Mouse (Mus musculus): ENCODE measurements around the gene H2-M10.1. TPM values are rescaled to one million over a fixed set of nuclear protein-coding genes. Genes with fewer than 3 reads are reported as not detected.
"Not testable (repeated sequence)": the region's sequence is repeated elsewhere in the genome, so short reads cannot be mapped to it uniquely, and the experiment has no call there.

The H2-M10.1 gene
- polyA plus RNA-seq, 1 experiment: not detected

DNA sequence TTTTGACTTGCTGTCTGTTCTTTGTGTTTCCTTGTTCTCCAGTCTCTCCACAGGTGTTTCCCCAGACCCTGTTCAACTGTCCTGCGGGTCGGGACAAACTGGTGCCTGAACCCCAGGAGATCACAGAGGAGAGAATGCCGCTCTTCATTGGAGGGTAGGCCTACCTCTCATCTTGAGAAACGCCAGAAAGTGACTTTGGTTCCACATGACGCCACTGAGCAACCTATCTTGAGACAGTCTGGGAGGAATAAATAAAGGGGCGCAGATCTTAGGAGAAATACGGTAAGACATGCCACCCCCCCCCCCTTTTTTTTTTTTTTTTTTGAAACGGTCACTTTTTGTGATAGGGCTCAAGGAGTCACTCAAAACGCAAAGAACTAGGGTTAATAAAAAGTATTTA is 11.4 kb downstream of the H2-M10.1 start:
- peak; percentile 44 to 55 for DNase-seq
- TF ChIP-seq CTCF (IDR thresholded peaks at IDR 0.05; ENCODE audit: borderline replicate concordance, insufficient read depth, low read depth, low read length) (no peak), POLR2A (IDR thresholded peaks at IDR 0.05; ENCODE audit: borderline replicate concordance, insufficient read depth, low read length) (no peak)
- Histone ChIP-seq H3K4me3 (replicated peaks; ENCODE audit: insufficient read depth, low read depth, low read length) (peak overlapping the region; percentile 85), H3K27me3 (ENCODE audit: control insufficient read depth, insufficient read depth, low read length) (no peaks in the 10 kb centered on the region), H3K27ac (ENCODE audit: insufficient read depth, low read length) (no peak overlapping the region), H3K4me1 (ENCODE audit: control insufficient read depth, insufficient read depth, low read length) (no peaks in the 10 kb centered on the region)
- WGBS: 2% methylated on average over 9 of the region's 9 CpGs

GRCm38 (mm10) chr17:36309293-36309692 is 16.7 kb downstream of the H2-M10.1 start:
- WGBS: 52% methylated on average over 1 of the region's 1 CpGs
- no peak for DNase-seq
- H3K27me3 ChIP-seq (ENCODE audit: control insufficient read depth, insufficient read depth, low read length): no peaks in the 10 kb centered on the region
- H3K4me3 ChIP-seq (replicated peaks; ENCODE audit: insufficient read depth, low read depth, low read length): no peak overlapping the region
- no peak overlapping the region for H3K27ac ChIP-seq (ENCODE audit: insufficient read depth, low read length)
- TF ChIP-seq CTCF (IDR thresholded peaks at IDR 0.05; ENCODE audit: borderline replicate concordance, insufficient read depth, low read depth, low read length) (no peak), POLR2A (IDR thresholded peaks at IDR 0.05; ENCODE audit: borderline replicate concordance, insufficient read depth, low read length) (no peak)
- H3K4me1 ChIP-seq (ENCODE audit: control insufficient read depth, insufficient read depth, low read length): no peaks in the 10 kb centered on the region

DNA sequence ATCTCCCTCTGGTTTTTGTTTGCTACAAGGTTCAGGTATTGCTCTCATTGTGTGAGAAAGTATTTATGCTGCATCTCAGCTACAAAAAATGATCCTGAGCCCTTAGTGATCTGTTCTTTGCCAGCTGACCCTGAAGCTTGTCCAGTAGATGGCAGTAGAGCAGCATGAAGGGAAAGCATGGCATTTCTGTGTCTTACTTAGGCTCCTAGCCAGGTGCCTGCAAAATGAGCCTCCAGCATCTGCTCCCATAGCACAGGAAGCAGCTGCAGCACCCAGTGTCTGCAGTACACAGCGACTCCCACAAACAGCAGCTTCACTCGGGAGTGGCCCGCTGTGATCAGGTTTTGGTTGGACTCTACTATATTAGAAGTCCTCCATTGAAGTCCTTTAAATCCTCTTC is 17.1 kb downstream of the H2-M10.1 start:
- peak; percentile 76 to 83 for DNase-seq
- WGBS: 0% methylated on average over 3 of the region's 3 CpGs
- not testable (repeated sequence) for H3K4me1 ChIP-seq (ENCODE audit: control insufficient read depth, insufficient read depth, low read length); H3K27ac ChIP-seq (ENCODE audit: insufficient read depth, low read length); H3K4me3 ChIP-seq (replicated peaks; ENCODE audit: insufficient read depth, low read depth, low read length); H3K27me3 ChIP-seq (ENCODE audit: control insufficient read depth, insufficient read depth, low read length)
- peak; percentile 68 for TF ChIP-seq CTCF (IDR thresholded peaks at IDR 0.05; ENCODE audit: borderline replicate concordance, insufficient read depth, low read depth, low read length)

- Histone ChIP-seq H3K4me3 (replicated peaks; ENCODE audit: insufficient read depth, low read depth, low read length) (no peak within 1 kb of the TSS), H3K27me3 (ENCODE audit: control insufficient read depth, insufficient read depth, low read length) (no peaks in the 10 kb centered on the region)
- TF ChIP-seq POLR2A (IDR thresholded peaks at IDR 0.05; ENCODE audit: borderline replicate concordance, insufficient read depth, low read length): no peak
- no peak for TF ChIP-seq CTCF (IDR thresholded peaks at IDR 0.05; ENCODE audit: borderline replicate concordance, insufficient read depth, low read depth, low read length)
Measured at GRCm38 (mm10) chr17:36286390-36286789, 39.6 kb downstream of the H2-M10.1 start, which contains the start of gene H2-M10.2. H2-M10.2 (minus strand) TSS chr17:36286490.

GRCm38 (mm10) chr17:36281521-36282245 is 44.3 kb downstream of the H2-M10.1 start:
- Histone ChIP-seq H3K27ac (ENCODE audit: insufficient read depth, low read length) (no peak overlapping the region), H3K4me3 (replicated peaks; ENCODE audit: insufficient read depth, low read depth, low read length) (no peak overlapping the region), H3K27me3 (ENCODE audit: control insufficient read depth, insufficient read depth, low read length) (no peaks in the 10 kb centered on the region), H3K4me1 (ENCODE audit: control insufficient read depth, insufficient read depth, low read length) (no peaks in the 10 kb centered on the region)
- DNase-seq: no peak
- TF ChIP-seq CTCF (IDR thresholded peaks at IDR 0.05; ENCODE audit: borderline replicate concordance, insufficient read depth, low read depth, low read length): no peak
- no peak for TF ChIP-seq POLR2A (IDR thresholded peaks at IDR 0.05; ENCODE audit: borderline replicate concordance, insufficient read depth, low read length)
- WGBS: 94% methylated on average over 4 of the region's 4 CpGs

More at GRCm38 (mm10) chr17:36286390-36286789, 39.6 kb downstream of the H2-M10.1 start, which contains the start of gene H2-M10.2:
- 84% methylated on average over 2 of the region's 2 CpGs for WGBS
- DNase-seq: no peak
- no peaks in the 10 kb centered on the region for H3K4me1 ChIP-seq (ENCODE audit: control insufficient read depth, insufficient read depth, low read length)
- no peak within 1 kb of the TSS for H3K27ac ChIP-seq (ENCODE audit: insufficient read depth, low read length)

DNA sequence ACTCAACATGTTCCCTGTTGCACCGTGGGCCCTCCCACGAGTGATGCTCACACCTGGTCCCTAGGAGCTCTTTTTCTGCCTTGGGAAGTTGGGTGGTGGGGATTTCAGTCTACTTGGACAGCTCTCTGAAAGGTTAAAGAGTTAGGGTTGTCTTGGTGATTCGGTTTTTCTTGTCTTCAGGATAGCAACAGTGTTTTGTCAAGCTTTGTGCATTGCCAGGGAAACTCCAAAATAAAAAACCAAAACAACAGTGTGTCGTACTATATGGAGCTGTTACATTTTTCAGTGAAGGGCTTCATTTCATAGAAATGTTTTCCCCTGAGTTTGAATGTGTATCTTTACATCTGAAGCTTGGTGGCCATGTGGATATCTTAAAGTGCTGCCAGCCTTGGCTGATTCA is 51.2 kb downstream of the H2-M10.1 start:
- TF ChIP-seq POLR2A (IDR thresholded peaks at IDR 0.05; ENCODE audit: borderline replicate concordance, insufficient read depth, low read length) (no peak), CTCF (IDR thresholded peaks at IDR 0.05; ENCODE audit: borderline replicate concordance, insufficient read depth, low read depth, low read length) (no peak)
- H3K27ac ChIP-seq (ENCODE audit: insufficient read depth, low read length): no peak overlapping the region
- 73% methylated on average over 4 of the region's 4 CpGs for WGBS
- no peaks in the 10 kb centered on the region for H3K27me3 ChIP-seq (ENCODE audit: control insufficient read depth, insufficient read depth, low read length)
- DNase-seq: peak in 1 of 2 experiments; percentile 0
- H3K4me1 ChIP-seq (ENCODE audit: control insufficient read depth, insufficient read depth, low read length): peaks cover 8% of the 10 kb centered on the region; the same call in 1 of the 2 replicates
- H3K4me3 ChIP-seq (replicated peaks; ENCODE audit: insufficient read depth, low read depth, low read length): no peak overlapping the region

DNA sequence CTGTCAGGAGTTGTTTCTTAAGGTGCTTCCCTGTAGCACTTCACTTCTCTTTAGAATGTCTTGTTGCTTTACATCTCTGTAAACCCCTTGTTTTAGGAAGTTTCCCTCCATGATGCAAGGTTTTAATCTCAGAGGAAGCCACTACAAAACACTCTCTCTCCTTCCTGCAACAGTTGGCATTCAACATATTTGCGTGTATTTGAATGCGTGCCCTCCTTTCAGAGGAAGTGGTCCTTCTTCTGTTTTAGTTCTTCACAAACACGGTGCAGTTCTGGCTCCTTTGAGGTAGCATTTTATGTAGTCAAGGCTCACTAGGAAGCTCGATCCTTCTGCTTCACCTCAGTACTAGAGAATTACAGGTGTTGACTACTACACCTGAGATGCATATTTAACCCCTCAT is 52.2 kb downstream of the H2-M10.1 start:
- Histone ChIP-seq H3K4me3 (replicated peaks; ENCODE audit: insufficient read depth, low read depth, low read length) (no peak overlapping the region), H3K4me1 (ENCODE audit: control insufficient read depth, insufficient read depth, low read length) (peaks cover 8% of the 10 kb centered on the region; the same call in 1 of the 2 replicates), H3K27me3 (ENCODE audit: control insufficient read depth, insufficient read depth, low read length) (no peaks in the 10 kb centered on the region), H3K27ac (ENCODE audit: insufficient read depth, low read length) (no peak overlapping the region)
- no peak for DNase-seq
- TF ChIP-seq POLR2A (IDR thresholded peaks at IDR 0.05; ENCODE audit: borderline replicate concordance, insufficient read depth, low read length): no peak
- TF ChIP-seq CTCF (IDR thresholded peaks at IDR 0.05; ENCODE audit: borderline replicate concordance, insufficient read depth, low read depth, low read length): no peak
- 72% methylated on average over 4 of the region's 4 CpGs for WGBS

Other genes with a start within 250 kb of the H2-M10.1 start
- 0.10 TPM in 1 of 2 replicates, not detected in the other for gene Gm19684, start 204.5 kb downstream of the H2-M10.1 start, polyA plus RNA-seq (2012; rRNA removed)
- gene Gm7030, start 196.7 kb downstream of the H2-M10.1 start, polyA plus RNA-seq (2012; rRNA removed): not detected in 2 replicates
- gene Gm8909, start 157.6 kb downstream of the H2-M10.1 start, polyA plus RNA-seq (2012; rRNA removed): not detected in 2 replicates
- not detected in 2 replicates for gene H2-T3, start 135.9 kb downstream of the H2-M10.1 start, polyA plus RNA-seq (2012; rRNA removed)
- 71.2 and 71.8 TPM in 2 replicates for gene Rpp21, start 68.1 kb downstream of the H2-M10.1 start, polyA plus RNA-seq (2012; rRNA removed)
- 55.6 and 57.9 TPM in 2 replicates for gene Trim39, start 53.9 kb downstream of the H2-M10.1 start, polyA plus RNA-seq (2012; rRNA removed)
- gene H2-M10.2, start 39.7 kb downstream of the H2-M10.1 start, polyA plus RNA-seq (2012; rRNA removed): not detected in 2 replicates
- not detected in 2 replicates for gene H2-M10.3, start 42.3 kb upstream of the H2-M10.1 start, polyA plus RNA-seq (2012; rRNA removed)
- not detected in 2 replicates for gene H2-M10.4, start 136.2 kb upstream of the H2-M10.1 start, polyA plus RNA-seq (2012; rRNA removed)
- gene H2-M11, start 220.9 kb upstream of the H2-M10.1 start, polyA plus RNA-seq (2012; rRNA removed): not detected in 2 replicates